Mouse (Mus musculus) small intestine, adult 2 months (tissue): ENCODE results near the gene Atp5g2.

Experiments
- CTCF ChIP-seq: fragments of 200-500 bp; IDR thresholded peaks from 2 replicates; pipeline ENCODE4 v1.5.1; 2012; ENCODE audit warnings: low read depth, mild to moderate bottlenecking, control low read depth, inconsistent platforms, low read length, moderate library complexity, mixed read lengths; ENCODE audit not compliant: insufficient replicate concordance, insufficient read length; ENCODE audit errors: extremely low read depth
- POLR2A ChIP-seq: fragments of 200-500 bp; IDR thresholded peaks from 2 replicates; pipeline ENCODE4 v1.6.1; 2012; ENCODE audit warnings: low read depth, mild to moderate bottlenecking, control low read depth, inconsistent platforms, low read length, moderate library complexity

DNA sequence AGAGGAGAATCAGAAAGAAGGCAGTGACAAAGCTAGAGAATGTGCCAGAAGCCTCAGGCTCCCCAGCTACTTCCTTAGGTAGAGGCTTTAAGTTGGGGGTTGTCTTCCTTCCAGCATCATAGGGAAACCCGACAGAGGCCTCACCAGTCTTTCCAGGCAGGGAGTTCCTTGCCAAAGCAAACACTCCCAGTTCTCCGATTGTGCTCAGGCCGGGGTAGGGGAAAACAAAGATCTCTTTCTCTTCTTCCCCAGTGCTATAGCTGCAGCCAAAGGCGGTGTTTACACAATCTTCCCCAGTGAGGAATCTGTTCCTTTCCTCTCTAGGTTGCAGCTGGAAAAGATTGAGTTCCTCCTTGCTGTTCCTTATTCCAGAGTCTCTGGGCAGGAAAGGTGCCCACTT is 15.5 kb downstream of the Atp5g2 start:
- TF ChIP-seq CTCF (no peak), POLR2A (no peak)
